Mouse (Mus musculus) megakaryocyte-erythroid progenitor cell, adult 5-6 weeks (primary cell): Measurements from ENCODE around the gene Dcaf17. TPM values are rescaled to one million over a fixed set of nuclear protein-coding genes. Genes with fewer than 3 reads are reported as not detected.

Experiments
- total RNA-seq, 2 experiments: library from RNA; stranded (forward) in 1 of 2; stranded (reverse) in 1 of 2; fragments of 200-1000, 215-1000 nt in 1 of 2; fragments of >200 nt in 1 of 2; fragmentation: Nextera tagmentation in 1 of 2; gene quantifications; 2 replicates each; pipeline ENCODE4 v1.2.3; 2014 to 2017

The Dcaf17 gene
- total RNA-seq, 2 experiments from 2014 or later, result 10.8 to 13.9 TPM

Other genes with a start within 250 kb of the Dcaf17 start
- gene Tlk1, start 229.6 kb upstream of the Dcaf17 start, total RNA-seq (2014; fragmentation: Nextera tagmentation), result 128 and 150 TPM in 2 replicates
- gene Tlk1, start 229.6 kb upstream of the Dcaf17 start, total RNA-seq (2017), result 112 and 121 TPM in 2 replicates
- 74.2 and 84.3 TPM in 2 replicates for gene Mettl8, start 255 bp downstream of the Dcaf17 start, total RNA-seq (2014; fragmentation: Nextera tagmentation)
- gene Mettl8, start 255 bp downstream of the Dcaf17 start, total RNA-seq (2017), result 37.6 and 40.3 TPM in 2 replicates
- 0.42 TPM in 1 of 2 replicates, not detected in the other for gene Cybrd1, start 62.6 kb downstream of the Dcaf17 start, total RNA-seq (2014; fragmentation: Nextera tagmentation)
- 0.23 and 0.42 TPM in 2 replicates for gene Cybrd1, start 62.6 kb downstream of the Dcaf17 start, total RNA-seq (2017)
- 71.4 and 78.4 TPM in 2 replicates for gene Dync1i2, start 156.4 kb downstream of the Dcaf17 start, total RNA-seq (2014; fragmentation: Nextera tagmentation)
- gene Dync1i2, start 156.4 kb downstream of the Dcaf17 start, total RNA-seq (2017), result 124 and 126 TPM in 2 replicates